Mouse (Mus musculus): ENCODE measurements around the gene Kmt2c. TPM values are rescaled to one million over a fixed set of nuclear protein-coding genes. Genes with fewer than 3 reads are reported as not detected.

Kmt2c gene
- 16.8 and 16.9 TPM in 2 replicates for polyA plus RNA-seq (2016; fragmentation: Nextera tagmentation; extraction: Ambion mirVana)

DNA sequence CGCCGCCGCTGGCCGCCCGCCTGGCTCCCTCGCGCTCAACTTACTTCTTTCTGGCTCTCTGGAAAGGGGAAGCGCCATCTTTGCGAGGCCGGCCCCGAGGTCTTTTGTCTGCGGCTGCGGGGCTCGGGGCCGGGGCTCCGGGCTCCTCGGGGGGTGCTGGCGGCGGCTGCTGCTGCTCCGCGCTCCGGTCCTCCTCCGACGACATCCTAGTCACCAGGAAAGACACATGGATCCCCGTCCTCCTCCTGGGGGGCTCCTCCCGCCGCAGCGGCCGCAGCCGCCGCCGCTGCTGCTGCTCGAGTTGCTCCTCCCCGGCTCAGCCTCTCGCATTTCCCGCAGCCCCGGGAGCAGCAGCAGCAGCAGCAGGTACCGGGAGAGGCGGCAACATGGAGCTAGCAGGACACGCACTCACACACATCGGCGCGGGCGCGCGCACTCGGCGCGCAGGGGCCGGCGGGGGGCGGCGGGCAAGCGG is at the start of gene Kmt2c:
Gene Kmt2c (minus strand): TSS at position 438 of the 475 bp plus-strand sequence.
- 0% methylated on average over 44 of the region's 54 CpGs for WGBS
- H3K9ac ChIP-seq (replicated peaks) = peak within 1 kb of the TSS; percentile 91
- H3K4me1 ChIP-seq (replicated peaks) = peaks cover 18% of the 10 kb centered on the region
- H3K4me2 ChIP-seq = peak within 1 kb of the TSS; percentile 75
- peak within 1 kb of the TSS; percentile 98 for H3K27ac ChIP-seq
- ATAC-seq (ENCODE audit: insufficient number of reproducible peaks, insufficient read depth, low FRiP score, low TSS enrichment, low read depth) = peak; percentile 2; the same call in 1 of the 2 replicates
- no peaks in the 10 kb centered on the region; the same call in 1 of the 2 replicates for H3K27me3 ChIP-seq
- no peaks in the 10 kb centered on the region for H3K9me3 ChIP-seq
- peak within 1 kb of the TSS; percentile 91 for H3K4me3 ChIP-seq (replicated peaks)
- H3K36me3 ChIP-seq = no peaks in the 10 kb centered on the region

GRCm38 (mm10) chr5:25546912-25547311 is 48.3 kb upstream of the Kmt2c start:
- Histone ChIP-seq H3K4me2 (no peak overlapping the region), H3K4me1 (replicated peaks) (no peaks in the 10 kb centered on the region), H3K36me3 (no peaks in the 10 kb centered on the region), H3K9ac (replicated peaks) (no peak overlapping the region), H3K27ac (no peak overlapping the region), H3K9me3 (peaks cover 7% of the 10 kb centered on the region; the same call in 1 of the 2 replicates), H3K27me3 (no peaks in the 10 kb centered on the region), H3K4me3 (replicated peaks) (no peak overlapping the region)
- 97% methylated on average over 2 of the region's 2 CpGs for WGBS
- ATAC-seq (ENCODE audit: insufficient number of reproducible peaks, insufficient read depth, low FRiP score, low TSS enrichment, low read depth) = no peak

DNA sequence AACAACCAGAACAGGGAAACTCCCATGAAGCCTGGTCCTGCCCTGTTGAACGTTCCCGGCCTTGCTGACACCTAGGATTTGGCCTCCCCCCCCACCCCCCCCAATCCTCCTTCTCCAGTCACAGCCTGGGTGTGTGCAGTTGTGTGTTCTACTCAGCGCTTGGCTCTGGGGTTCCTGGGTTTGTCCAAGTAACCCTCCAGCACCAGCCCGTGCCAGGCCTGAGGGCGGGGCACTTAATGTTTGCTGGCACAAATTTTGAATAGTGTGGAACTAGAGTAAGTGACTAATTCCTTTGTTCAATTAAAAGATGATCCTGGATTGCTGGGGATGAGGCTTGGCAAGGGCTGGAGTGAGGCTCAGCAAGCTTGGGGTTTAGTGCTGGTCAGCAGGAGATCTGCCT is 46.0 kb upstream of the Kmt2c start:
- no peak for ATAC-seq (ENCODE audit: insufficient number of reproducible peaks, insufficient read depth, low FRiP score, low TSS enrichment, low read depth)
- no peaks in the 10 kb centered on the region for H3K36me3 ChIP-seq
- H3K9ac ChIP-seq (replicated peaks) = no peak overlapping the region
- H3K27me3 ChIP-seq = no peaks in the 10 kb centered on the region
- H3K4me2 ChIP-seq = no peak overlapping the region
- peaks cover 7% of the 10 kb centered on the region; the same call in 1 of the 2 replicates for H3K9me3 ChIP-seq
- H3K4me3 ChIP-seq (replicated peaks) = no peak overlapping the region
- H3K27ac ChIP-seq = no peak overlapping the region
- WGBS = 83% methylated on average over 5 of the region's 5 CpGs
- no peaks in the 10 kb centered on the region for H3K4me1 ChIP-seq (replicated peaks)

DNA sequence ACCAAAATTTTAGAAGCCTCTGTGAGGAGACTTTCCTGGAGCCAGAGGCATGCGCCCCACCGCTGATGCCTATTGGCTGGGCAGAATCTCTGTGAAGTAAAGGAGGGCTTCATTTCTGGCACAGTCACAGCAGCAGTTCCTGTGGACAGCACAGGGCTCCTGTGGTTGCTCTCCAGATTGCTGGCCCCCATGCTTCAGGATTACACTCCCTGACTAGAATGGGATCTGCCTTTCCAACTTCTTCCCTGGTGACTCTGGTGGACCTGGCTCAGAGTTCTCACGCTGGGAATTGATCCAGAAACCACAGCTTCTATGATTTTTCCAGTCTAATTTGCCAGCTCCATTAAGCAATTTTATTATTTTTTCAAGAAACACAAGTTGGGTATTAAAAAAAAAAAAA is 45.5 kb upstream of the Kmt2c start:
- Histone ChIP-seq H3K4me3 (replicated peaks) (no peak overlapping the region), H3K27me3 (no peaks in the 10 kb centered on the region), H3K4me2 (no peak overlapping the region), H3K36me3 (no peaks in the 10 kb centered on the region), H3K4me1 (replicated peaks) (no peaks in the 10 kb centered on the region), H3K9me3 (peaks cover 7% of the 10 kb centered on the region; the same call in 1 of the 2 replicates), H3K27ac (no peak overlapping the region), H3K9ac (replicated peaks) (no peak overlapping the region)
- 82% methylated on average over 3 of the region's 3 CpGs for WGBS
- no peak for ATAC-seq (ENCODE audit: insufficient number of reproducible peaks, insufficient read depth, low FRiP score, low TSS enrichment, low read depth)

- no peak overlapping the region for H3K9ac ChIP-seq (replicated peaks)
- no peak overlapping the region for H3K4me2 ChIP-seq
- 0 out of 2 replicates have a peak, but pooled peaks cover 10% of the 10 kb centered on the region for H3K9me3 ChIP-seq
- 0 out of 2 replicates have a peak, but pooled peaks cover 3% of the 10 kb centered on the region for H3K27me3 ChIP-seq
- no peaks in the 10 kb centered on the region for H3K4me1 ChIP-seq (replicated peaks)
- H3K4me3 ChIP-seq (replicated peaks) = no peak overlapping the region
- WGBS = 45% methylated on average over 2 of the region's 2 CpGs
- no peak for ATAC-seq (ENCODE audit: insufficient number of reproducible peaks, insufficient read depth, low FRiP score, low TSS enrichment, low read depth)
- no peak overlapping the region for H3K27ac ChIP-seq
- no peaks in the 10 kb centered on the region for H3K36me3 ChIP-seq
Observed at GRCm38 (mm10) chr5:25541661-25542060, 43.1 kb upstream of the Kmt2c start.

DNA sequence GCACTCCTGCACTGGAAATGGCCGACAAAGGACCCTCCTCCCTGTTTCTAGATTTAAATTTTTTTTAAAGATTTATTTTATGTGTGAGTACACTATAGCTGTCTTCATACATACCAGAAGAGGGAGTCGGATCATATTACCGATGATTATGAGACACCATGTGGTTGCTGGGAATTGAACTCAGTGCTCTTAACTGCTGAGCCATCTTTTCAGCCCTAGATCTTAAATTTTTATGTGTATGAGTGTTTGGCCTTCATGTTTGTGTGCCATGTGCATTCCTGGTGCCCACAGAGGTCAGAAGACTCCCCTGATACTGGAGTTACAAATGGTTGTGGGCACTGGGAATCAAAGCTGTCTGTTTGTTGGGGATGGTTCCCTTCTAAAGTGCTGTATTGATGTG is 42.3 kb upstream of the Kmt2c start:
- no peak for ATAC-seq (ENCODE audit: insufficient number of reproducible peaks, insufficient read depth, low FRiP score, low TSS enrichment, low read depth)
- Histone ChIP-seq H3K4me1 (replicated peaks) (no peaks in the 10 kb centered on the region), H3K9ac (replicated peaks) (no peak overlapping the region), H3K4me2 (no peak overlapping the region), H3K4me3 (replicated peaks) (no peak overlapping the region), H3K9me3 (0 out of 2 replicates have a peak, but pooled peaks cover 9% of the 10 kb centered on the region), H3K27me3 (0 out of 2 replicates have a peak, but pooled peaks cover 3% of the 10 kb centered on the region), H3K36me3 (no peaks in the 10 kb centered on the region), H3K27ac (no peak overlapping the region)
- WGBS = 68% methylated on average over 3 of the region's 3 CpGs

GRCm38 (mm10) chr5:25540412-25540811 is 41.8 kb upstream of the Kmt2c start:
- H3K36me3 ChIP-seq = no peaks in the 10 kb centered on the region
- no peaks in the 10 kb centered on the region for H3K4me1 ChIP-seq (replicated peaks)
- ATAC-seq (ENCODE audit: insufficient number of reproducible peaks, insufficient read depth, low FRiP score, low TSS enrichment, low read depth) = no peak
- no peak overlapping the region for H3K4me2 ChIP-seq
- H3K9ac ChIP-seq (replicated peaks) = no peak overlapping the region
- H3K9me3 ChIP-seq = 0 out of 2 replicates have a peak, but pooled peaks cover 9% of the 10 kb centered on the region
- H3K4me3 ChIP-seq (replicated peaks) = no peak overlapping the region
- H3K27ac ChIP-seq = no peak overlapping the region
- 0 out of 2 replicates have a peak, but pooled peaks cover 3% of the 10 kb centered on the region for H3K27me3 ChIP-seq

DNA sequence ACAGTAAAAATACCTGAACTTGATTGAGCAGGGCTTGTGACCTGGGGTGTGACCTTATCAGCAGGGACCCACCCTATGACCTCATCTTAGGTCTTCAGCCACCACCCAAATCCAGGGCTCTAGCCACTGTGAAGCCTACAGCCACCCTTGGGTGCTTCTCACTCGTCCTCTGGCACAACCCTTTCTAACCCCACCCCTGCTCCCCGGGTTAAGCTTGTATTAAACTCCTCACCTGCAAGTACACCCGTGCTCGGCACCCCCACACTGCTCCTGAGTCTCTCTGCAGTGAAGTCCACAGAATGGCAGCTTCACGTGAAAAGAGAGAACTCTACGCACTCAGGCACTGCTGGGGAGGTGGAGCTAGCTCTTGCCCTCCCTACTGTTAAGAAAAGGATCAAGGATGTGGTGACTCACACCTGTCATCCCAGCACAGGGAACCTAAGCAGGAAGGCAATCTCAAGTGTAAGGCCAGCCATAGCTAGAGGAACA is 38.4 kb upstream of the Kmt2c start:
- Histone ChIP-seq H3K9me3 (0 out of 2 replicates have a peak, but pooled peaks cover 9% of the 10 kb centered on the region), H3K9ac (replicated peaks) (no peak overlapping the region), H3K27me3 (0 out of 2 replicates have a peak, but pooled peaks cover 3% of the 10 kb centered on the region), H3K4me2 (no peak overlapping the region), H3K4me1 (replicated peaks) (no peaks in the 10 kb centered on the region), H3K27ac (no peak overlapping the region), H3K36me3 (no peaks in the 10 kb centered on the region), H3K4me3 (replicated peaks) (no peak overlapping the region)
- no peak for ATAC-seq (ENCODE audit: insufficient number of reproducible peaks, insufficient read depth, low FRiP score, low TSS enrichment, low read depth)
- WGBS = 46% methylated on average over 6 of the region's 6 CpGs

- 52% methylated on average over 2 of the region's 2 CpGs for WGBS
- no peaks in the 10 kb centered on the region for H3K36me3 ChIP-seq
- H3K4me2 ChIP-seq = no peak overlapping the region
- H3K4me3 ChIP-seq (replicated peaks) = no peak overlapping the region
- H3K27ac ChIP-seq = no peak overlapping the region
- no peak for ATAC-seq (ENCODE audit: insufficient number of reproducible peaks, insufficient read depth, low FRiP score, low TSS enrichment, low read depth)
- H3K9ac ChIP-seq (replicated peaks) = no peak overlapping the region
- H3K4me1 ChIP-seq (replicated peaks) = no peaks in the 10 kb centered on the region
- 0 out of 2 replicates have a peak, but pooled peaks cover 3% of the 10 kb centered on the region for H3K27me3 ChIP-seq
- H3K9me3 ChIP-seq = 0 out of 2 replicates have a peak, but pooled peaks cover 9% of the 10 kb centered on the region
Observed at GRCm38 (mm10) chr5:25536451-25536850, 37.9 kb upstream of the Kmt2c start.

GRCm38 (mm10) chr5:25535566-25535965 is 37.0 kb upstream of the Kmt2c start:
- ATAC-seq (ENCODE audit: insufficient number of reproducible peaks, insufficient read depth, low FRiP score, low TSS enrichment, low read depth) = no peak
- WGBS = 70% methylated on average over 2 of the region's 2 CpGs
- Histone ChIP-seq H3K27me3 (0 out of 2 replicates have a peak, but pooled peaks cover 3% of the 10 kb centered on the region), H3K4me3 (replicated peaks) (no peak overlapping the region), H3K4me2 (no peak overlapping the region), H3K9ac (replicated peaks) (no peak overlapping the region), H3K36me3 (no peaks in the 10 kb centered on the region), H3K27ac (no peak overlapping the region), H3K4me1 (replicated peaks) (no peaks in the 10 kb centered on the region), H3K9me3 (0 out of 2 replicates have a peak, but pooled peaks cover 9% of the 10 kb centered on the region)

- no peak overlapping the region for H3K4me2 ChIP-seq
- H3K36me3 ChIP-seq = no peaks in the 10 kb centered on the region
- WGBS = 83% methylated on average over 5 of the region's 5 CpGs
- peaks cover 5% of the 10 kb centered on the region for H3K4me1 ChIP-seq (replicated peaks)
- no peak overlapping the region for H3K9ac ChIP-seq (replicated peaks)
- no peak overlapping the region for H3K4me3 ChIP-seq (replicated peaks)
- no peak overlapping the region for H3K27ac ChIP-seq
- ATAC-seq (ENCODE audit: insufficient number of reproducible peaks, insufficient read depth, low FRiP score, low TSS enrichment, low read depth) = no peak
- 0 out of 2 replicates have a peak, but pooled peaks cover 3% of the 10 kb centered on the region for H3K27me3 ChIP-seq
- H3K9me3 ChIP-seq = 0 out of 2 replicates have a peak, but pooled peaks cover 9% of the 10 kb centered on the region
Observed at GRCm38 (mm10) chr5:25533298-25533697, 34.7 kb upstream of the Kmt2c start.

Measured in limb, embryonic 12.5 days (tissue).